Mouse (Mus musculus) kidney, postnatal 36 days (tissue): ENCODE data around the gene Mcf2l.

Experiments used
- DNase-seq, 2 experiments: peaks; one replicate each; pipeline ENCODE4 v3.0.0; 2021 to 2022; ENCODE audit warnings: mixed read lengths in 2 of 2

The Mcf2l gene

GRCm38 (mm10) chr8:12874194-12874791 lies 687 bp downstream of the Mcf2l start:
- DNase-seq = peak; percentile 87 to 93

DNA sequence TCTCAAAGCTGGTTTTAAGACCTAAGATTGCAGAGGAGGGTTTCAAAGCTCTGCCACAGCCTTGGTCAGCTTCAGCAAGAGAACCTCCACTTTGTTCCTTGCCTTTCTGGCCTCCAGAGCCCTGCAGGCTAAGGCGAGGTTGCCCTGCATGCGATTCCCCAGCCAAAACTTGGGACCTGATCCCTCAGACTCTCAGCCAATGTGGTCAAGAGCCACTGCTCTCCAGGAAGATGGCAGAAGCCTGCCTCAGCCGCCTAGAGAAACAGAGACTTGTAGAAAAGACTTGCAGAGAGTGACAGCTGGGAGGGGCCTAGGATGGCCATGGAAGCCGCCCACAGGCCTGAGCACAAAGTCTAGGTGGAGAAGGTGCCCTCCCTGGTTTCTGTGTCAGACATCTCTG lies 1.4 kb downstream of the Mcf2l start:
- peak; percentile 52 to 64 for DNase-seq

DNA sequence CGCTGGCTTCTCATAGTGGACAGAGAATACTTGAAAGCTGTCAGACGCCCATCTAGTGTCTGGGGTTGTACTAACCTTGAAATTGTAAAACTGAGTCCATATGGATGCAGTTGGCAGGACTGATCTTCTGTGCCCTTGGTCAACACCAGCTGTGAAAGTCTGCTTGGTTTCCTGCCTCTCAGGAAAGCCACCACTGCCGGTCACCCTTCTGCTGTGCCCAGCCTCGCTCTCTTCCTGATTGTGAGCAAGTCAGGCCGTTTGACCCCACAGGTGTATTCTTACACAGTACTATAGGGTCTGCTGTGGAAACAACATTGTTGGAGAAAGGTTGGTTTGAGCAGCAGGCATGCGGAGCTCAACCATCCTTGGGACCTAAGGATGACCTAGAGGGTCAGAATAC lies 3.5 kb downstream of the Mcf2l start:
- no peak for DNase-seq

- DNase-seq = no peak
These were observed 6.6 kb downstream of the Mcf2l start for GRCm38 (mm10) chr8:12880163-12880562.

DNA sequence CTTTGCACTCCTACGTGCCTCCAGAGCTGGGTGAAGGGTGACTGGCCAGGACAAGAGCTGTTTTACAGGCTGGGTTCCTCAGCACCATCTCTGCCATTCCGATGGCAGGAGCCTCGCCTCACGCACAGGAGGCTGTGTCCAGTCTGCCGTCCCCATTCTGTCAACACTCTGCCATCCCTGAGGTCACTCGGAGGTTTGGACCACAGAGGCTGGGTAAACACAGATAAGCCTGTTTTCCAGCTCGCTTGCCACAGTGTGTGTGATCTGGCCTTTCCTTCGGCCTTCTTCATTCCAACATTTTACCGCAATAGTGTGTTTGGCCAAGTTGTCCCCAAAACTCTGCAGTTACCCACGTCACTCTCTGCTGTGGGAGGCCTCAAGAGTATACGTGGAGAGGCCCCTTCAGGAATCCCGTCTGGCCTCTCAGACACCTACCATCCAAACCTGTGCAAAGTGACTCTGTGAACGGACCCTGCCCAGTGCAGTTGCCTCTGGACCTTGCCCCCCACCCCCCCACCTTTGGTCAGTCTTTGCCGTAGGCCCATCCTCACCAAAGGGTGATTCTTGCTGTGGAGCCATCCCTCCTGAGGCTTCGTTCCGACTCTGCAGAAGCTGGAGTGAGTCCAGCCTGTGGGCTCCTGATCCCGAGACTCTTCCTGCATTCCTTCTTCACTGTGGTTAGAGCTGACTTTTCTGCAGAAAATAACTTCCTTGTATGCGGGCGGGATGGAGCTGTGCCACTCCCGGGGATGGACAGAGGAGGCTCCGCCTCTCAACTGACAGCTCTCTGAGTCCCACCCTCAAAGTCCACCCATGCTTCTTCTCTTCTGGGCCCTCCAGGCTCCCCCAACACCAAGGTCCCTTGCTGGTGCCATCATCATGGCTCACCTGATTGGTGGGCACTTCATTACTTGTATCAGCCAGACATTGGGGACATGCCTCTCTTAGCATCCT lies 9.7 kb downstream of the Mcf2l start:
- DNase-seq = no peak

- no peak for DNase-seq
These were observed 14.3 kb downstream of the Mcf2l start for GRCm38 (mm10) chr8:12887772-12888435.

GRCm38 (mm10) chr8:12889046-12889598 lies 15.5 kb downstream of the Mcf2l start:
- DNase-seq = no peak

GRCm38 (mm10) chr8:12892882-12893446 lies 19.4 kb downstream of the Mcf2l start:
- DNase-seq = no peak

- no peak for DNase-seq
These were observed 20.4 kb downstream of the Mcf2l start for GRCm38 (mm10) chr8:12893797-12894578.

DNA sequence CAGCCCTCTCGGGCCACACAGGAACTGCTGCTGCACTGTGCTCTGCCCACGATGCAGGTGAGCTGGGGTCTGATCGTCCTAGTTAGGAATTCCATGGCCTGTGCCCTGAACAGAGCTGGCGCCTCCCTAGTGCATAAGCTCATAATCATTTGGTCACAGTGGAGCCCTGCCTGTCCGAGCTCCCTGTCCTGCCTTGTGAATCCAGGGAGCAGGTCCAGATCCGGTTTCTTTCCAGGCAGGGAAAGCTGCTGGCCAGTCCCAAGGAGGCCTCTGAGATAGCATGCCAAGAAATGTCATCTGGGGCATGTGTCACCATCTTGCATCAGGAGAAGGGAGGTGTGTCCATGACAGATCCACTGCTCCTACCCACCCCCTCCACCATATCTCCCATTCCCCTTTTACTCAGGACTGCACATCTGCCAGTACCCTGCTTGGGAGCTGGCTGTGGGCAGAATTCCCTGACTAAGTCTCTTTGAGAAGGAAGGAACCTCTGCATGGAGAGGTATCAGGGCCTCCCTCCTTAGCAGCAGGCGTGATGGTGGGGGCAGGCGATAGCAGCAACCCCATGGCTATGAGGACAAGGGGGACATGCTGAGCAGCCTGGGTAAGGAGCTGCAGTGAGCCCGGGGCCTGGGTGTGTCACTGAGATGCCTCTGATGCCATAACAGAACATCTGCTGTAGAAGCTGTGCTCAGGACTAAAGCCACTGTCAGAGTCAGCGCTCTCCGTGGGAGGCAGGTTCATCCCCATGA lies 21.4 kb downstream of the Mcf2l start:
- DNase-seq = no peak

DNA sequence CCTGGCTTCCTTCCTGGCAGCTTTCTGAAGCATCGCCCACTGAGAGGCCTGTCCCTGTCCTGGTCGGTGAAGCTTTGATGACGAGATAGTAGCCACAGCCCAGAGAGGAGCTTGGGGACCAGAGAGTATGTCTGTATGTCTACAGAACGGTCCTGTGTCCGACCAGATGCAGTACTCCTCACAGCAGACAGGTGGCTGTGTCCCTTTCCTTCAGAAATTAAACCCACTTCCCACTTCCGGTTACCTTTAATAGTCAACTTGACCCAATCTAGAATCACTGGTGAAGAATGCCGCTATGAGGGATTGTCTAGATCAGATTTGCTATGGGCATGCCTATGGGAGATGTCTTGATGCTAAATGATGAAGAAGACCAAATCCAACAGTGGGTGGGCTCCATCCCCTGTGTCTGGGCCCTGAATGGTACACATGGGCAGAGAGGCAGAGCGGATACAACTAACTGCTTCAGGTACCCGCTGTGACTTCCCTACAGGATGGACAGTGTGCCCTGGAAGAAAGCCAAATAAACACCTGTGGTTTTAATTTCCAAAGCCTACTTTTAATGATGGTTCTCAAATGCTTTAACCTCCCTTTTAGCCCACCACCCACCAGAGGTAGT lies 22.0 kb downstream of the Mcf2l start:
- peak in 1 of 2 experiments; percentile 53 for DNase-seq

GRCm38 (mm10) chr8:12896494-12897373 lies 23.1 kb downstream of the Mcf2l start:
- peak; percentile 62 to 70 for DNase-seq

- DNase-seq = peak; percentile 62 to 78
These were observed 24.2 kb downstream of the Mcf2l start for GRCm38 (mm10) chr8:12897815-12898214.

DNA sequence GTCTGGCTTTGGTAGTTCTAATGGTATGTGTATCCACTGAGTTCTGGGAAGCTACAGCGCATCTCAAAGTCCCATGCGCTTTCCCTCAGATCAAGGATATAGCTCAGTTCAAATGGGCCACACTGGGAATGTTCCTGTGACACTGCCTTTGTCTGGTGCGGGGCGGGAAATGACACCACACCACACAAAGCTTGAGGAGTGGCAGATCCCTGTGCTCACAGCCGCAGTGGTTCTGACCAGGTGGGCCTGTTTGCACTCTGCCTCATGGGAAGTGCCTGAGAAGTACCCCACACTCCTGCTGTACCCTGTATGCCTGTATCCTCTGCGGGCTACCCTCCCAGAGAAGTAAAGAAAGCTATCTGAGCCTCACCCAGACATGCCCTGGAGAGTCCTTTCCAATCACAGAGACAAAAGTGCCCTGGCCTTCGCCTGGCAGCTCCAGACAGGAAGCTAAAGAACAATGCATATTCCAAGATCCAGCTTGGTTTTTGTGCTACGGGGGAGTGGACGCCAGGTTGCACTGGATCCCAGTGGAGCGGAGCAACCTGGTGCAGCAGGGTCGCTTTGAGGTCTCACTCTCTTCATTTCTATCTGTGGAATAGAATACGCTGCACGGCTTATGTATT lies 30.3 kb downstream of the Mcf2l start:
- peak in 1 of 2 experiments; percentile 33 for DNase-seq

DNA sequence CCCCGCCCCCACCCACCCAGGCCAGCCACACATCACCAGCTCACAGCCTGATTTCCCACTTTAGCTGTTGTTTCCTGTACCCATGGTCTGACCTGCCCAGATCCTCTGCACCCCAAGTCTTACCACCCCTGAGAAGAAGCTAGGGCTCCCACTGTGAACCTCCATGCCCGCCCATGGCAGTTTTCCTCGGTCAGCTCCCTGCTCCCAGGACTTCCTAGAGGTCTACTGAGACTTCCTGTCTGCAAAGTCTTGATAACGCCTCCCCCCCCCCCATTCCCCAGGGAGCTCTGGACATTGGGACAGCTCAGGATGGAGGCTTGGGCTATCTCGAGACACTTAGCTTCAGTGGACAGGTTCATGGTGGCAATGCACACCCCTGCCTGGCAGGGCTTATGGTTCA lies 31.5 kb downstream of the Mcf2l start:
- DNase-seq = no peak

GRCm38 (mm10) chr8:12905599-12906321 lies 32.2 kb downstream of the Mcf2l start:
- peak; percentile 53 to 85 for DNase-seq

- DNase-seq = no peak
These were observed 33.0 kb downstream of the Mcf2l start for GRCm38 (mm10) chr8:12906597-12906996.

DNA sequence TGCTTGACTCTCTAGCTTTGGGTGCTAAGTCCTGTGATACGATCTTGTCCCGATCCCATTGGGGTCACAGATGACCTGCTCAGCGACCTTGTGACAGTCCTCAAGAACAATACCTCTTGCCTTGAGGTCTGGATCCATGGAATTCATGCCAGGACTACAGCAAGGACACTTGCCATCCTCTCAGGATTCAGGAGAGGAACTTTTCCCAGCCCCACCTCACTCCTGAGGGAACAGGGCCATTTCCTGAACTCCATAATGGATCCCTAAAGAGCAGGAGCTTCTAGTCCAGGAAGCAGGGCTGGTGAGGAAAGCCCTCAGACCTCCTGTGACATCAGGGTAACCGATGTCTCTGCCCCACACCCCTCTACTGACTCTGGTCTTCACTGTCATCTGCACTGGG lies 34.1 kb downstream of the Mcf2l start:
- DNase-seq = peak in 1 of 2 experiments; percentile 67

- peak; percentile 89 to 92 for DNase-seq
These were observed 38.4 kb downstream of the Mcf2l start for GRCm38 (mm10) chr8:12912011-12912410.
